Mouse (Mus musculus): Measurements from ENCODE around the gene Myh9. TPM values are rescaled to one million over a fixed set of nuclear protein-coding genes. Genes with fewer than 3 reads are reported as not detected.
"Not testable (repeated sequence)": the region's sequence is repeated elsewhere in the genome, so short reads cannot be mapped to it uniquely, and the experiment has no call there.

The Myh9 gene
- total RNA-seq, 2 experiments from 2014 or later, result 105 to 110 TPM

DNA sequence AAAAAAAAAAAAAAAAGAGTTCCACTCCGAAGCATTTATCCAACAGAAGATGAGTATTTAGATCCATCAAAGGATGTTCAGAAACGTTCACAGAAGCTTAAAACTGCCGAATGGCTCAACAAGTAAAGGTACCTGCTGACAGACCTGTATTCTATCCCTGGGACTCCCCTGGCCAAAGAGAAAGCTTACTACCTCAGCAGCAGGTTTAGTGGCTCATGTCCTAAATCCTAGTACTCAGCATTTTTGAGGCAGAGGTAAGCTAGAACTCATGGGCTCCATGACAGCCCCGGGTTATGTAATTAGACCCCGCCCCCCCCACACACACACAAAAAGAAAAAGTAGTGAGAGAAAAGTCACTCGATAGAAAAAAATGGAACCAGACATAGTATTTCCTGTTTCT is 2.1 kb upstream of the Myh9 start:
- DNase-seq, result no peak
- intact Hi-C loops (cut with DNase I), result loop anchor here (5.0 kb wide), 1 partner anchor 68 kb away; no protein-coding TSS in a partner anchor

DNA sequence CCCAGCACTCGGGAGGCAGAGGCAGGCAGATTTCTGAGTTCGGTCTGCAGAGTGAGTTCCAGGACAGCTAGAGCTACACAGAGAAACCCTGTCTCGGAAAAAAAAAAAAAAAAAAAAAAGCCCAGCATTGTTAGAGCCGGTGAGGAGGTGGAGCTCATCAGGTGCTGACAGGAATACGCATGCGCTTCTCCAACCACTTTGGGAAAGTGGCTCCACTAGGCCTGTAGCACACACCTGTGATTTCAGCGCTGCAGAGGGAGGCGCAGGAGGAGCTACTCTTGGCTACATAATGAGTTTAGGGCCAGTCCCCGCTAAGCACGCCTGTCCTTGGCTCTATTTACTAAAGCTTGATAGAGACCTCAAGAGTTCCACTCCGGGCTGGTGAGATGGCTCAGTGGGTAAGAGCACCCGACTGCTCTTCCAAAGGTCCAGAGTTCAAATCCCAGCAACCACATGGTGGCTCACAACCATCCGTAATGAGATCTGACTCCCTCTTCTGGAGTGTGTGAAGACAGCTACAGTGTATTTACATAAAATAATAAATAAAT is 1.6 kb upstream of the Myh9 start:
- not testable (repeated sequence) for DNase-seq
- intact Hi-C loops (cut with DNase I), result loop anchor here (5.0 kb wide), 1 partner anchor 69 kb away; no protein-coding TSS in a partner anchor

DNA sequence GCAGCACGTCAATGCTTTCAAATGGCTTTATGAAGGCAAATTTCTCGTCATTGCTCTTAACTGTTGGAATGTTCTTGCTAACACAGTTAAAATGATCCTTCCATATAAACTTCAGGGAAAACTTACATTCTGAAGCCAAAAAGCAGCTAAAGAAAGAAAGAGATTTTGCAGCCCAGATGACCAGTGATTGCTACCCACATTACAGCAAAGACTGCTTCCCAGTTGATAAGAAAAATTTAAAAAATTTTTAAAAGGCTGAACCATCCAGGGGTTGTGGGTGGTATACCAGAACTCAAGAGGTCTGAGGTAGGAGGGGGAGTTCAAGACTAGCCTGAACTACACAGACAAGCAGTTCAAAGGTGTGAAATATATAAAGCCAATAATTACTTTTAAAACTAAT is 1.1 kb upstream of the Myh9 start:
- intact Hi-C loops (cut with DNase I), result loop anchor here (5.0 kb wide), 1 partner anchor 69 kb away; no protein-coding TSS in a partner anchor

DNA sequence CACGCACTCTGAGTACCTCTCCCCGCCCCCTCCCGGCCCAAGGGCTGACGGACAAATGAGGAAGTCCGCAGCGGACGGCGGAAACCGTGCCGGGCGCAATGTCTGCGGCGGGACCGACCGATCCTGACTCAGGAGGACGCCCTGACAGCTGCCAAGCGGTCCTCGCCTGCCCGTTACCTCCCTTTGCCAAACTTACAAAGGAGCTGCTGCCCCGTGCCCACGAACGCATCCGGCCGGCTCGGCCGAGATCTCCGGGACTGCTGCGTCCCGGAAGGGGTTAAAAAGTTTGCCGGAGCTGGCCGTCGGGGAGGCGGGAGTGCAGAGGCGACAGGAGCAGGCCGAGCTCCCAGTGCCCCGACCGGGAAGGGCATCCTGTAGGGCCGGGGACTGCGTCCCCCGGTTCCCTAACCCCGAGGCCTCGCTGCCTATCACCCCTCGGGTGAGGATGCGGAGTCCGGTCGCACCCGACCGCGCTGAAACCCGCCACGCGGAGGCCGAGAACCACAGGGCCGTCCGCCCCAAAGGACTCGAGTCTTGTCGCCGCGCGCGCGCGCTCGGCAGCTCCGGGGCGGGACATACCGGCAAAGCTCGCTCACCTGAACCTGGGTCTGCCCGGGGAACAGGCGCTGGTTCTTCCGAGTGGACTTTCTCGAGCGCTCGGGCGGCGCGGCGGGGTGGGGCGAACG is 471 bp downstream of the Myh9 start:
- intact Hi-C loops (cut with DNase I), result loop anchor here (5.0 kb wide), 1 partner anchor 71 kb away; no protein-coding TSS in a partner anchor
- DNase-seq, result peak; percentile 78 to 81

More for the DNA sequence above, 1.1 kb upstream of the Myh9 start:
- no peak for DNase-seq

DNA sequence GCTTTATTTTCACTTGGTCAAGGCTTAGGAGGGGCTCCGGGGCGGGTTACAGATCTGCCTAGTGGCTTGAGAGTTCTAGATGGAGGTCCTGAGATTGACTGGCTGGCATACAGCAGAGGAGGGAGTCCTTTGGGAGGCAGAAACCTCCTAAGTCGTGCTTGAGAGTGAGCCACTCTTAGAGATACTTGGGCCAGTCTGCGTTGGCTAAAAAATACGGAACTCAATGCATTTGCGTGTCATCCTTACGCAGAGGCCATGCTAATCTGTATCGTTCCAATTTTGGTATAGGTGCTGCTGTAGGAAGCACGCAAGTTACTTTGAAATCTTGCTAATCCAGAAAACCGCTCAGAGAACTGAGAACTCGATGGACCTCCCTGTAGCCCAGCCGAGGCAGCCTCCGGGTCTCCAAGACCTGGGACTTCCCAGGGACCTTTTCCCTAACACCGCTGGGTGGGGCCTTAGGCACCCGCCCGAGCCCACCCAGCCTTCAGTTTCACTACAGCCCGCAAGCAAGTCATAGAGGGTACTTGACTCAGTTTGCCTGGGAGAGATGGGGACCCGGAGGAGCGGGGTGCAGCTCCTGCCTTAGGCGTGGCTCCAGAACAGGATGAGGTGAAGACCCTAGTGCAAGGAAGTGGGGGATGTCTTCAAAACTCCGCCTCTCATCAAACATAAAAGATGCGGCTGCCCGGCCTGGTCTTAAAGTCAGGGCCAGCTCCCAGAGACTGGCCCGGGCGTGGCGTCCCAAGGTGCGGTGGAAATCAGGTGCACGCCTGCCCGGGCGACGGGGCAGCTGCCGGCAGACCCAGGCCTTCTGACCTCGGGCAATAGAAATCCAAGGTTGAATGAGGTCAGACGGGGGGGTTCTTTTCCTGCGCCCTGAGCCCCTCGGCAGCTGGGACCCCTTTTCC is 1.3 kb downstream of the Myh9 start:
- DNase-seq, result peak in 1 of 2 experiments; percentile 25
- intact Hi-C loops (cut with DNase I), result loop anchor here (5.0 kb wide), 1 partner anchor 72 kb away; no protein-coding TSS in a partner anchor

DNA sequence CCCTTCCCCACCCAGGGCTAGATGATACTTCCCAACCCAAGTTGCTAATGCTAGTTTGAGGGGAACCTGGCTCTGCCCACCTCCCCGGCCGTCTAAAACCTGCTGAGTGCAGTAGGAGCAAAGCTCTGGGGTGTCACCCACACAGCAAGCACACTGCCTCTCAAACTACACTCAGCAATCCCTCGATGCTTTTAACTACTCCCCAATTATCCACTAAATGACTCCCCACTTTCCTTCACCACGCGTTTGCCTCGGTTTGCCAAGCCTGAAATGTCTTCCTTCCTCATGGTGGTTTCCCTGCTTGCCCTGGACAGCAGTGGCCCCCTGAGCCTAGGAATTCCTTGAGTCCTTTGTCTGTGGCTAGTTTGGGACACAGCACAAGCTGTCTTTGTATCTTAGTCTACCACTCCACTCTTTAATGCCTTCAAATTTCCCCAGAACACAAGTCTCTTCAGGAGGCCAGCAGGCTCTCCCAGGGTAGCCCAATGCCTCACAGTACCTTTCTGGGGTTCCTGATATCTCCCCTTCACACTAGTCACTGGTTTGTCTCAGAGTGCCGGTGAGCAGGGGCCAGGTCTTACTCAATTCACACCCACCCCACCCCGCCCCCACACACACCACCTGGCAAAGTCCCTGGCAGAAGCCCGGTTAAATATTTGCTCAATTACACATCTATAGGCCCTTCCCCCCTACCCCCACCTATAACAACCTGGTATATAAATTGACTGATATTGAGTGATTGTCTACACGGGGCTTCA is 2.3 kb downstream of the Myh9 start:
- DNase-seq, result no peak
- intact Hi-C loops (cut with DNase I), result loop anchor here (2.0 to 5.0 kb wide), 2 partner anchors 41 to 73 kb away; no protein-coding TSS in a partner anchor

DNA sequence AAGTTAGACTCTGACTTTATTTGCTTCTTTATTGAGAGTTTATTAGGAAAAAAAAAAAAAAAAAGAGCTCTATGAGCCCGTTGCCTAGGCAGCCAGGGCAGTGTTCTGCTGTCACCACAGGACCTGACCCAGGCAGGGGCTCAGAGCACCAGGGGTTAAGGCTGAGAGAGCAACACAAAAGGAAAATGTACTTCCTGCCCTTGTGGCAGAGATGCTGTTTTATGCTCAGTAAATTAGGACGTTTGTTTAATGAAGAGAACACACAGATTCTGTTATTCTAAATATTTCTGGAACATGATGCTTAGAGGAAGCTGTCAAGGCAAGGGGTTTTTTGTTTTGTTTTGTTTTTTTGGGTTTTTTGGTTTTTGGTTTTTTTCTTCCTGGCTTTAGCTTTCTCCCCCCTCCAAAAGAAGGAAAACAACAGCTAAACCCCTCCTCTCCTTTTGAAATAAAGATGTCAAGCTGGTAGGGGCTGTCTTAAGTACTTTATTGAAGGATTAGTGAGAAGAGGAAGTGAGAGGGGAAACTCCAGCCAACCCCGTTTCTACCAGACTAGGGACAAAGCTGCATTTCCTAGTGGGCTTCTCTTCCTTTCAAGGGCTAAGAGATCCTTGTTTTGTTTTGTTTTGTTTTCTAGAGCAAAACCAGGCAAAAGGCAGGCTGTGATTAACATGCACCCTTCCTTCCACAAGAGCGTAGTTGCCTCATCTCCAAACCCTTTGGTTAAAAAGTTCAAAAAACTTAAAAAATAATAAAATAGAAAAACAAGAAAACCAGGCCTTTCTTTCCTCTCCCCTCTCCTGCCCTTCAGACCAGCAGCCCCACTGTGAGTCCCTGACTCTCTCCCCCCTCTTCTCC is 3.2 kb downstream of the Myh9 start:
- intact Hi-C loops (cut with DNase I), result loop anchor here (2.0 kb wide), 1 partner anchor 40 kb away; no protein-coding TSS in a partner anchor
- no peak for DNase-seq

DNA sequence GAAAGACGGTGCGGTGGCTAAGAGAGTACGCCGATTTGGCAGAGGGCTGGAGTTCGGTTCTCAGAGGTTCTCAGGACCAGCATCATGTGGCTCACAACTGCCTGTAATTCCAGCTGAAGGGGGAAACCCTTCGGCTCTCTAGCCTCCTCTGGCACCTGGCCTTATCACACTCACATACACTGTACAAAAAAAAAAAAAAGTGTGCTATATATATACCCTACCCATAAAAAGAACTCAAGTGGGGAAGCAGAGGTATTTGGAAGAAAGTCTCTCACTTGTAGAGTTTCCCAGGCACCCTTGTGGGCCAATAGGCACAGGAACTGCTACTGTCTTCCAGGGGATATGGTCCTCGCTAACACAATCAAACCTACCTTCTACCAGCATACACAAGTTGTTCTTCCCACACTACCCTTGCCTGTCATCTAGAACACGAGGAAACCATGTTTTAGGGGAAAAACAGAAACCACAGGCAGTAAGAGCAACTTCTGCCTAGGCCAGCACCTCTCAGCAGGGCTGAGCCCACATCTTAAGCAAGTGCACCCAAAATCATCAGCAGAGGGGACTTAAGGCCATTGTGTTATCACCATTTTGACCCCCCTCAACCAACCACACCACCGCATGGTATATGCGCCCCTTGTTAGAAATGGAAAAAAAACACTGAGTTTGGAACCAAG is 4.4 kb downstream of the Myh9 start:
- DNase-seq, result no peak
- intact Hi-C loops (cut with DNase I), result loop anchor here (2.0 kb wide), 2 partner anchors 17 to 39 kb away; no protein-coding TSS in a partner anchor

DNA sequence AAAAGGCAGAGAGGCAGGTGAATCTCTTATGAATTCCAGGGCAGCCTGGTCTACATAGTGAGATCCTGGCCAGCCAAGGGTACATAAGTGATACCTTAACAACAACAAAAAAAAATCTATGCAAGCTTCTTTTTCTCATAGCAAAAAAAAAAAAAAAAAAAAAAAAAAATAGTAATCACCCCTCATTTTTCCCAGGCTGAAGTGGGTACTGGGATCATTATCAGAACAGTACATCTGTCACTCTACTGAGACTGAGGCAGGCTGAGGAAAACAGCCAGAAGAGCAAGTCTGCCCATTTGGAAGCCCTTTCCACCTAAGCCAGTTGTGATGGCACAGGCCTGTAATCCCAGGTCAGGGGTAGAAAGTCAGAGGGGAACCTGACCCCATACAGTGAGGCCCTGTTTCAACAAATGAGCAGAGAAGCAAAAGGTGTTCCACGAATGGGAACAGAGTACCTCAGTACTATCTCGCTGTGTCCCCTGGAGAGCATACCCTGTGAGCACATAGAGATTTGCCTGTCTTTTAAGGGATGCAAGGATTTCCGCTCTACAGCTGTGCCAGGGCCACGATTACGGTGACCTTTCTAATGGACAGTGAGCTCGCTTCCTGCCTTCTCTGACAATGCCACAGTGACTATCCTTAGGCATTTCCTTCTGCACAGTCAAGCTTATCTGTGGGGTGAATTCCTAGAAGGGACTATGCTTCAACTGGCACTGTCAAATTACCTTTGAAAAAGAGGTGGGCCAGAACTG is 5.1 kb downstream of the Myh9 start:
- intact Hi-C loops (cut with DNase I), result loop anchor here (2.0 kb wide), 1 partner anchor 16 kb away; no protein-coding TSS in a partner anchor
- peak in 1 of 2 experiments; percentile 13 for DNase-seq

DNA sequence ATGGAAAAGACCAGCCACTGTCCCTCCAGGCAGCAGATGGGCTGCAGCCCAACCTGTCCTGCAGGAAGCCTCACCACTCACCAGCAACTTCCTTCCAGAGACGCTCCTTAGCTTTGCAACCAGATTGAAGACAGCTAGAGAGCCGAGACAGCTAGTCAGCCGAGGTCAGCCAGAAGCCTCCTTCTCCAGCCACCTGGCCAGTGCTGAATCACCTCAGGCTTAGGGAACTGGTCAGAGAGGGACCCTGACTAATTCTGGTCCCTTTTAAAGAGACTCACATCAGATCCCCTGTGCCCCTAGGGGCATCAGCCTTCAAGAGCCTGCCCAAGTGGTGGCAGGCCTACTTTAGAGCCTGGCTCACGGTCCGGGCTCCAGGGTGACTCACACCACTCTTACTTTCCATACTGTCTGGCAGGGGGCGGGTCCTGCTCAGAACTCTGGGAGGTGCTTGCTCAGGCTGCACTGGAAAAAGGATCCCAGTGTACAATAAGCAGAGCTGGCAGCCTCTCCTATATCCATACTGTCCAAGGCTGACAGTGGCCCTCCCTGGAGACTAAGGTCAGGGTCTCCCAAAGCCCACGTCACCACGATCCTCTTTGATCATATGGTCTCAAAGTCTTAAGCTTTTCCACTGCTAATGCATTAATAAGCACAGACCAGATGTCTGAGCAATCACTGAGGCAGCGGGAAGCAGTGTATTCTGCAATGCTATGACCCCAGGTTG is 5.9 kb downstream of the Myh9 start:
- intact Hi-C loops (cut with DNase I), result loop anchor here (2.0 kb wide), 1 partner anchor 15 kb away; no protein-coding TSS in a partner anchor
- peak in 1 of 2 experiments; percentile 37 for DNase-seq

DNA sequence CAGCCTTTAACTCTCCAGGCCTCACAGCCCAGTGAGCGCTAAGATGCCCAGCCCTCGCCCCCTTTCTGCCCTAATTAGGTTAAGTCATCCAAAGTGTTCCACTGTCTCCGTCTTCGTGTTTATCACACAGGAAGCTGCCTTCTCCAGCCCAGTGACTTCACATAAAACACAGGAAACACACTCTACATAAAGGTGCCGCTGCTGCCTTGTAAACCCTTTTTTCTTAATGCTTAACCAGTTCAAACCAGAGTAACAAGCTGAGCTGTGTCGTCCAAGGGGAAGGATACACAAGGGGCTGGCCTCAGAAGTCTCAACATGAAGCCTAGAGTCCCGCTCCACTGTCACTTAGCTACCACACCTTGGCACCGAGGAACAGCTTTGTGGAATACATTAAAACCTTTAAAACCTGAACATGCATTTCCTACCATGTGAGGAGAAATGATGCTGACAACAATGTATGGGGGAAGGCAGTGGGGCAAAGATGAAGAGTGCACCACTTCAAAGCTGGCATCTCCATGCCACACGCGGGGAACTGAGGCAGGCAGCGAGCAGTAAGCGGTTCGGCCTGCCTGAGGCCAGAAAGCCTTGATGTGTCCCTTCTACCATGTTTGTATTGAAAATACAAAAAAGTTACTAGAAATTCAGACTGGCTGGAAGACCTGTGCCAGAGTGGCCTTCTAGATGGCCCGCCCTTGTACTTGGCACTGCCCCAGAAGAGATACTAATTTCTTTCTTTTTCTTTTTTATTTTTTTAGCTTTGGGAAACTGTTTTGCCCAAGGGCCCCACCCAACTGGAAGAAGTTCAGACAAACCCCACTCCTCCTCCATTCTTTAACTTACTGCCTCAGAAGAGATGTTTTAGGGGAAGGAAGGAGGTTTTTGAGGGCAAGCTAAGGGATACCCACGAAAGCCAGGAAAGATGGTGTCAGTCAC is 7.4 kb downstream of the Myh9 start:
- DNase-seq, result no peak
- intact Hi-C loops (cut with DNase I), result no loop called here

DNA sequence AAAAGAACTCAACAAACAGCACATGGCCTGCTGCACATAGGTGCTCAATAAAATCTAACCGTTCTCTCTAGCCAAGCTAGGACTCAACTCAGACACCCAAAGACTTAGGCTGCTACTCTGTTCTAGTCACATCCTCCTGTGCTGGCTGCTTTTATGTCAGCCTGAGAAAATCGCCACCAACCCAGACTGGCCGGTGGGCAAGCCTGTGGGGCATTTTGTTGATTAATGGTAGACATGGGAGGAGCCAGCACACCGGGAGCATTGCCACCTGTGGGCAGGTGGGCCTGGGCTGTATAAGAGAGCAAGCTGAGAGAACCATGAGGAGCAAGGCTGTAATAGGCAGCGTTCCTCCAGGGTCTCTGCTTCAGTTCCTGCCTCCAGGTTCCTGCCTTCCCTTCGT is 8.2 kb downstream of the Myh9 start:
- intact Hi-C loops (cut with DNase I), result no loop called here
- no peak for DNase-seq

DNA sequence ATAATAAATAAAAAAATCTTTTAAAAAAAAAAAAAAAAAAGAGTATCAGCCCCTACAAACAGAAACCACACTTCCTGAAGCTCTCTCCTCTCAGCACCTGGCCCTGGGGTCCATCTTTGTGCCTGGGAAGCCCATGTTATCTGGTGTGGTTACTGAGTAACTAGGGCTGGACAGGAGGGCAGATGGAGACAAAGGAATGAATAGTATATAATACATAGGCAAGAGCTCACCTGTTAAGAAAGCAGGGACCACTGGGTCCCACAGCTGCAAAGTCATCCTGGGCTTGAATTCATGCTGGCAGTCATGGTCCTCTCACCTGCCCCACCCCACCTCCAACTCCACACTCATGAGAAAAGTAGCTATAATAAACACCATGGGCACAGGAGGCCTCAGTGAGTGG is 8.9 kb downstream of the Myh9 start:
- DNase-seq, result no peak
- intact Hi-C loops (cut with DNase I), result no loop called here

DNA sequence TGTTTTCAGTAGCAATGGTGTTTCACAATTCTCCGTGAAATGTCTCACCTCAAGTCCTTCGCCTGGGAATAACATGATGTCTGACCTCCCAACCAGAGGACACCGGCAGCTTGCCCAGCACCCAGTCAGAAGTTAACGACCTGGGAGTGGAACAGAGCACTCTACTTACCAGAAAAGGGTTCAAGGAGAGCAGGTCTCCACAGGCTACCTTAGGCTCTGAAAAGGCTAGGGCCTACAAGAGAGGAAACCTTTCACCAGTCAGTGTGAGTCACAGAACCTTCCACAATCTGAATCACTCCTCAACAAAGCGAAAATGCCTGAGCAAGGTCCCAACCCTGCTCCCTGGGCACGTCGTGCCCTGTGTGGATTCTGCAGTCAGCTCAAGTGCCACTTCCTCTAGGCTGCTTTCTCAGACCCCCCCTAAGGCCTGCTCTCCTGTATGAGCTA is 9.5 kb downstream of the Myh9 start:
- DNase-seq, result no peak
- intact Hi-C loops (cut with DNase I), result no loop called here

DNA sequence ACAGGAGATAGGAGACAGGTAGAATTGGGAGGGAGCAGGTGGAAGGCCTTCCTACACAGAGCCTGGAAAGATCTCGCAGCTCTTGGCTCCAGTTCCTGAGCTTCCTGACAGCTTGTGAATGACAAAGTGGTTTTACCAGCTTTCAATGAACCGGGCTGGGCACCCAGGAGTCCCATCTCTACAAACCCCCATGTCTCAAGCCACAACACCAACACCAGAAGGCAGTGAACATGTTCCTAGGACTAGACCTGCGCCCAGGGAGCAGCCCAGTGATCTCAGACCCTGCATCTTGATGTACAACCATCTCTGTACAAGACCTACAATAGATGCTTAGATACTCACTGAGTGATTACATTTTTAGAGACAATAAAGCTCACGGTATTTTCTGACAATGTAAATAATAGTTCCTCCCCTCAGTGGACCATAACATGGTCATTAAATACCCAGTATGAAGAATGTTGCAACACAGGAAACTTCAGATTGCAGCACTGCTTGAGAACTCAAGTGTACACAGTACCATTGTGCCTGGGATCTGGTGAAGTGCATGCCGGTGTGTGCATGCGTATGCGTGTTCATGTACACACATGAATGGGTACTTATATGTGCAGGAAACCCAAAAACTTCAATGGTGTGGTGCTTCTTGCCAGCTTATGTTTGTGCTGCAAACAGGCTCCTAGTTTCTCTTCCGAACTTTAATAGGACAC is 10.1 kb downstream of the Myh9 start:
- no peak for DNase-seq
- intact Hi-C loops (cut with DNase I), result no loop called here
